Mouse (Mus musculus) erythroblast, embryonic 14.5 days (primary cell): ENCODE measurements around the gene Add2.

Experiments
- GATA1 ChIP-seq: IDR thresholded peaks from 2 replicates; pipeline ENCODE4 v1.6.1; 2012; ENCODE audit warnings: low read length, inconsistent platforms, mixed read lengths
- TAL1 ChIP-seq: IDR thresholded peaks from 3 replicates; pipeline ENCODE4 v1.6.1; 2012; ENCODE audit warnings: low read length, inconsistent platforms, mixed read lengths

- TF ChIP-seq GATA1 (no peak), TAL1 (no peak)
These were observed 5.2 kb downstream of the Add2 start for GRCm38 (mm10) chr6:86033635-86034034.
